Mouse (Mus musculus): ENCODE measurements around the gene Supt16. TPM values are rescaled to one million over a fixed set of nuclear protein-coding genes. Genes with fewer than 3 reads are reported as not detected.

Supt16 gene
- polyA plus RNA-seq, 1 experiment from 2014 or later = 90.9 TPM

- H3K36me3 ChIP-seq (ENCODE audit: control insufficient read depth, insufficient read depth, low read length) = no peaks in the 10 kb centered on the region
- no peak overlapping the region for H3K9ac ChIP-seq (ENCODE audit: low read length)
- no peak overlapping the region for H3K4me2 ChIP-seq (ENCODE audit: low read depth, severe bottlenecking)
- H3K4me1 ChIP-seq (ENCODE audit: control insufficient read depth, insufficient read depth, low read length) = no peaks in the 10 kb centered on the region
- ATAC-seq (ENCODE audit: insufficient number of reproducible peaks, low FRiP score, low TSS enrichment, low read depth) (no peak), DNase-seq (ENCODE audit: low spot score) (no peak)
- no peaks in the 10 kb centered on the region for H3K9me3 ChIP-seq (ENCODE audit: control insufficient read depth, low read length)
- 69% methylated on average over 1 of the region's 1 CpGs for WGBS
- no peak overlapping the region for H3K27ac ChIP-seq (replicated peaks; ENCODE audit: low read depth, low read length)
- H3K27me3 ChIP-seq (ENCODE audit: control insufficient read depth, insufficient read depth, low read length) = no peaks in the 10 kb centered on the region
- H3K4me3 ChIP-seq (ENCODE audit: low read depth, low read length) = no peak overlapping the region
These were observed 83.1 kb downstream of the Supt16 start for GRCm38 (mm10) chr14:52114101-52114500.

Other genes with a start within 250 kb of the Supt16 start
- gene Arhgef40, start 212.7 kb downstream of the Supt16 start, polyA plus RNA-seq (2014; fragmentation: Nextera tagmentation; extraction: Ambion mirVana) = 154 and 158 TPM in 2 replicates
- gene Tmem253, start 181.8 kb downstream of the Supt16 start, polyA plus RNA-seq (2014; fragmentation: Nextera tagmentation; extraction: Ambion mirVana) = 0.60 and 1.3 TPM in 2 replicates
- gene Zfp219, start 176.7 kb downstream of the Supt16 start, polyA plus RNA-seq (2014; fragmentation: Nextera tagmentation; extraction: Ambion mirVana) = 51.6 and 52.0 TPM in 2 replicates
- not detected in 2 replicates for gene Olfr221, start 155.0 kb downstream of the Supt16 start, polyA plus RNA-seq (2014; fragmentation: Nextera tagmentation; extraction: Ambion mirVana)
- gene Hnrnpc, start 93.4 kb downstream of the Supt16 start, polyA plus RNA-seq (2014; fragmentation: Nextera tagmentation; extraction: Ambion mirVana) = 989 and 1,009 TPM in 2 replicates
- gene Rpgrip1, start 86.7 kb downstream of the Supt16 start, polyA plus RNA-seq (2014; fragmentation: Nextera tagmentation; extraction: Ambion mirVana) = 119 and 124 TPM in 2 replicates
- gene Chd8, start 60.4 kb upstream of the Supt16 start, polyA plus RNA-seq (2014; fragmentation: Nextera tagmentation; extraction: Ambion mirVana) = 55.4 and 58.6 TPM in 2 replicates
- 48.5 and 52.3 TPM in 2 replicates for gene Tox4, start 81.7 kb upstream of the Supt16 start, polyA plus RNA-seq (2014; fragmentation: Nextera tagmentation; extraction: Ambion mirVana)
- 24.8 and 29.1 TPM in 2 replicates for gene Rab2b, start 82.1 kb upstream of the Supt16 start, polyA plus RNA-seq (2014; fragmentation: Nextera tagmentation; extraction: Ambion mirVana)
- 45.5 and 47.7 TPM in 2 replicates for gene Mettl3, start 107.7 kb upstream of the Supt16 start, polyA plus RNA-seq (2014; fragmentation: Nextera tagmentation; extraction: Ambion mirVana)
- gene Sall2, start 131.3 kb upstream of the Supt16 start, polyA plus RNA-seq (2014; fragmentation: Nextera tagmentation; extraction: Ambion mirVana) = 30.2 and 37.4 TPM in 2 replicates
- not detected in 2 replicates for gene Olfr1513, start 159.0 kb upstream of the Supt16 start, polyA plus RNA-seq (2014; fragmentation: Nextera tagmentation; extraction: Ambion mirVana)
- gene Olfr1512, start 181.8 kb upstream of the Supt16 start, polyA plus RNA-seq (2014; fragmentation: Nextera tagmentation; extraction: Ambion mirVana) = not detected in 2 replicates
- gene Olfr1511, start 200.0 kb upstream of the Supt16 start, polyA plus RNA-seq (2014; fragmentation: Nextera tagmentation; extraction: Ambion mirVana) = not detected in 2 replicates
- gene Olfr1510, start 217.0 kb upstream of the Supt16 start, polyA plus RNA-seq (2014; fragmentation: Nextera tagmentation; extraction: Ambion mirVana) = not detected in 2 replicates
- not detected in 2 replicates for gene Olfr1509, start 245.6 kb upstream of the Supt16 start, polyA plus RNA-seq (2014; fragmentation: Nextera tagmentation; extraction: Ambion mirVana)